Mouse (Mus musculus) stomach, postnatal 0 days (tissue): ENCODE data around the gene Osbpl6. TPM values are rescaled to one million over a fixed set of nuclear protein-coding genes. Genes with fewer than 3 reads are reported as not detected.

Source experiments
- ATAC-seq: fragments of 200-750 bp; cut with Nextera tagmentation; 2 replicates; pipeline ENCODE4 v1.8.0; 2017; ENCODE audit not compliant: low FRiP score, low TSS enrichment
- DNase-seq: peaks from one replicate; pipeline ENCODE4 v3.0.0-alpha.2; 2016; ENCODE audit warnings: low spot score
- H3K27ac ChIP-seq: fragments of 300-500 bp; sonication (generic); replicated peaks from 2 replicates; pipeline ENCODE4 v1.5.1; 2014; ENCODE audit warnings: mild to moderate bottlenecking, control low read depth
- H3K27me3 ChIP-seq: fragments of 300-500 bp; sonication (generic); 2 replicates; pipeline ENCODE4 v1.6.1; 2014; ENCODE audit warnings: low read length; ENCODE audit not compliant: control insufficient read depth, insufficient read depth
- H3K36me3 ChIP-seq: fragments of 300-500 bp; sonication (generic); 2 replicates; pipeline ENCODE4 v1.6.1; 2014; ENCODE audit warnings: low read length, mixed read lengths; ENCODE audit not compliant: control insufficient read depth, insufficient read depth
- H3K4me1 ChIP-seq: fragments of 300-500 bp; sonication (generic); replicated peaks from 2 replicates; pipeline ENCODE4 v1.6.1; 2014; ENCODE audit warnings: antibody characterized with exemption; ENCODE audit not compliant: control insufficient read depth, insufficient read depth
- H3K4me2 ChIP-seq: fragments of 300-500 bp; sonication (generic); replicated peaks from 2 replicates; pipeline ENCODE4 v1.6.1; 2014; ENCODE audit warnings: low read depth, mild to moderate bottlenecking, control low read depth, moderate library complexity
- H3K4me3 ChIP-seq: fragments of 300-500 bp; sonication (generic); 2 replicates; pipeline ENCODE4 v1.5.1; 2014; ENCODE audit warnings: low read depth, low read length, control low read depth
- H3K9ac ChIP-seq: fragments of 300-500 bp; sonication (generic); 2 replicates; pipeline ENCODE4 v1.6.1; 2014; ENCODE audit warnings: mild to moderate bottlenecking, low read length, control low read depth, mixed read lengths
- H3K9me3 ChIP-seq: fragments of 300-500 bp; sonication (generic); 2 replicates; pipeline ENCODE4 v1.6.1; 2016; ENCODE audit warnings: low read length; ENCODE audit not compliant: control insufficient read depth
- CTCF ChIP-seq: IDR thresholded peaks from 2 replicates; pipeline ENCODE4 v1.5.1; 2016; ENCODE audit warnings: antibody characterized with exemption, low read depth, mild to moderate bottlenecking, moderate library complexity
- EP300 ChIP-seq: optimal IDR thresholded peaks from 2 replicates; pipeline ENCODE3; 2016; ENCODE audit warnings: antibody characterized with exemption
- WGBS: fragments of 180-500 bp; shearing (Covaris S2); extraction: QIAGEN DNeasy Blood & Tissue Kit; methylation state at CpG from one replicate; pipeline ENCODE4 v1.1.7; 2014; 5-methylcytosine and 5-hydroxymethylcytosine counted together
- polyA plus RNA-seq: library from polyadenylated mRNA; unstranded; fragments of >200 nt; fragmentation: Nextera tagmentation; extraction: Ambion mirVana; gene quantifications from 2 replicates; pipeline ENCODE4 v1.2.1, GENCODE M21; 2015

Osbpl6 gene
- polyA plus RNA-seq, 1 experiment from 2014 or later, result 4.7 TPM

GRCm38 (mm10) chr2:76586906-76587305 is 180.6 kb downstream of the Osbpl6 start:
- DNase-seq (no peak), ATAC-seq (no peak)
- H3K27ac ChIP-seq, result no peak overlapping the region
- H3K4me1 ChIP-seq, result no peaks in the 10 kb centered on the region
- H3K4me3 ChIP-seq, result no peak overlapping the region
- H3K9ac ChIP-seq, result no peak overlapping the region
- 83% methylated on average over 10 of the region's 10 CpGs for WGBS
- peak; percentile 44 for TF ChIP-seq CTCF
- no peak for TF ChIP-seq EP300
- no peaks in the 10 kb centered on the region for H3K36me3 ChIP-seq
- H3K4me2 ChIP-seq, result no peak overlapping the region
- no peaks in the 10 kb centered on the region for H3K27me3 ChIP-seq
- H3K9me3 ChIP-seq, result no peaks in the 10 kb centered on the region

- no peak overlapping the region for H3K4me2 ChIP-seq
- no peak overlapping the region for H3K4me3 ChIP-seq
- no peaks in the 10 kb centered on the region for H3K36me3 ChIP-seq
- 77% methylated on average over 7 of the region's 7 CpGs for WGBS
- no peak for TF ChIP-seq EP300
- no peak for TF ChIP-seq CTCF
- no peaks in the 10 kb centered on the region for H3K27me3 ChIP-seq
- ATAC-seq (no peak), DNase-seq (no peak)
- no peak overlapping the region for H3K27ac ChIP-seq
- no peak overlapping the region for H3K9ac ChIP-seq
- H3K9me3 ChIP-seq, result no peaks in the 10 kb centered on the region
- H3K4me1 ChIP-seq, result no peaks in the 10 kb centered on the region
These were observed 183.9 kb downstream of the Osbpl6 start for GRCm38 (mm10) chr2:76590221-76590620.

DNA sequence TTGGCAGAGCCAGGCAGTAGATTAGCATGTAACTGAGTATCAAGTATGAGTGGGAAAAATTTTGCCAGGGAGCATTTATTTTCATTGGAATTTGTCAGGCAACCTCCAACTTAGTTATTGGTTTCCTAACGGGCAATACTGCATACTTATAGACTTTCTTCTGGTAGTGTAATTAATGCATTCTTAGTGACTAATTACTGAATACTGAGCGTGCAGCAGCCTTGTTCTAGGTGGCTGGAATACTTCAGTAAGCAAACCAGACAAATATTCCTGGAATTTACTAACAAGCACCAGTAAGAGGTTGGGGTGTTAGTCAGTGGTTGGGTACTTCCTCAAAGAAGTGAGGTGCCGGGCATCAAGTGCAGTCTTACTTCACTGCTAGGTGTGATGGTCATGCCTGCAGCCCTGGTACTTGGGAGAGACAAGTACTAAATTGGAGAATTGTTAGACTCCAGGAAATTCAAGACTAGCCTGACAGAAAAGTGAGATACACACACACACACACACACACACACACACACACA is 186.2 kb downstream of the Osbpl6 start:
- ATAC-seq (no peak), DNase-seq (no peak)
- Histone ChIP-seq H3K27me3 (no peaks in the 10 kb centered on the region), H3K27ac (no peak overlapping the region), H3K4me3 (no peak overlapping the region), H3K9me3 (no peaks in the 10 kb centered on the region), H3K9ac (no peak overlapping the region), H3K4me1 (no peaks in the 10 kb centered on the region), H3K36me3 (no peaks in the 10 kb centered on the region), H3K4me2 (no peak overlapping the region)
- TF ChIP-seq EP300 (no peak), CTCF (no peak)
- WGBS, result 63% methylated on average over 3 of the region's 3 CpGs

GRCm38 (mm10) chr2:76597521-76597920 is 191.2 kb downstream of the Osbpl6 start:
- Histone ChIP-seq H3K27ac (no peak overlapping the region), H3K36me3 (no peaks in the 10 kb centered on the region), H3K4me3 (no peak overlapping the region), H3K9ac (no peak overlapping the region), H3K27me3 (no peaks in the 10 kb centered on the region), H3K9me3 (no peaks in the 10 kb centered on the region), H3K4me2 (no peak overlapping the region), H3K4me1 (no peaks in the 10 kb centered on the region)
- TF ChIP-seq EP300 (no peak), CTCF (no peak)
- no peak for DNase-seq
- no peak for ATAC-seq
- 78% methylated on average over 11 of the region's 11 CpGs for WGBS

- no peaks in the 10 kb centered on the region for H3K9me3 ChIP-seq
- no peaks in the 10 kb centered on the region for H3K4me1 ChIP-seq
- ATAC-seq (no peak), DNase-seq (no peak)
- no peaks in the 10 kb centered on the region for H3K36me3 ChIP-seq
- H3K9ac ChIP-seq, result no peak overlapping the region
- no peak overlapping the region for H3K27ac ChIP-seq
- WGBS, result 54% methylated on average over 5 of the region's 5 CpGs
- no peak overlapping the region for H3K4me2 ChIP-seq
- H3K27me3 ChIP-seq, result no peaks in the 10 kb centered on the region
- H3K4me3 ChIP-seq, result no peak overlapping the region
- TF ChIP-seq EP300 (no peak), CTCF (peak; percentile 60)
These were observed 192.9 kb downstream of the Osbpl6 start for GRCm38 (mm10) chr2:76599214-76599613.

DNA sequence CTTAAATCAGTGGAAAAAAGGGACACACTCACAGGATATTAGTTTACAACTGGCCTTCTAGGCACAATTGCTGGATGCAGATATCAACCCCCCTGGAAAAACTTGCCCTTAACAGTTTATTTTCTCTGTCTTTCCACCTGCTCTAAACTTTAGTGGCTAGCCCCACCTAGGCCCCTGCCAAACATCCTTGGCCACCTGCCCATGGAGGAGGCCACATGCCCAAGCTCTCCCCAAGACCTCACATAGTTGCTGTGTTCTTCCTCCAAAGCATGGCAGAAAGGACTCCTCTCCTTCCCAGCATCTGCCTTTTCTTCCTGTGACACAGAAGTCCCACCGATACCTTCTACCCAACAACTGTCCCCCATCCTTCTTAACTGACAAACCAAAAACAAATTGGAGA is 195.9 kb downstream of the Osbpl6 start:
- Histone ChIP-seq H3K27me3 (no peaks in the 10 kb centered on the region), H3K4me3 (no peak overlapping the region), H3K36me3 (no peaks in the 10 kb centered on the region), H3K9me3 (no peaks in the 10 kb centered on the region), H3K4me2 (no peak overlapping the region), H3K9ac (no peak overlapping the region), H3K27ac (no peak overlapping the region), H3K4me1 (no peaks in the 10 kb centered on the region)
- whole genome bisulfite sequencing, result 95% methylated on average over 1 of the region's 1 CpGs
- no peak for DNase-seq
- TF ChIP-seq EP300 (no peak), CTCF (no peak)
- ATAC-seq, result no peak
